Mouse (Mus musculus): Measurements from ENCODE around the gene U2af1. TPM values are rescaled to one million over a fixed set of nuclear protein-coding genes. Genes with fewer than 3 reads are reported as not detected.

The U2af1 gene
- total and polyA plus RNA-seq, 3 experiments = 104 to 261 (median 130) TPM

DNA sequence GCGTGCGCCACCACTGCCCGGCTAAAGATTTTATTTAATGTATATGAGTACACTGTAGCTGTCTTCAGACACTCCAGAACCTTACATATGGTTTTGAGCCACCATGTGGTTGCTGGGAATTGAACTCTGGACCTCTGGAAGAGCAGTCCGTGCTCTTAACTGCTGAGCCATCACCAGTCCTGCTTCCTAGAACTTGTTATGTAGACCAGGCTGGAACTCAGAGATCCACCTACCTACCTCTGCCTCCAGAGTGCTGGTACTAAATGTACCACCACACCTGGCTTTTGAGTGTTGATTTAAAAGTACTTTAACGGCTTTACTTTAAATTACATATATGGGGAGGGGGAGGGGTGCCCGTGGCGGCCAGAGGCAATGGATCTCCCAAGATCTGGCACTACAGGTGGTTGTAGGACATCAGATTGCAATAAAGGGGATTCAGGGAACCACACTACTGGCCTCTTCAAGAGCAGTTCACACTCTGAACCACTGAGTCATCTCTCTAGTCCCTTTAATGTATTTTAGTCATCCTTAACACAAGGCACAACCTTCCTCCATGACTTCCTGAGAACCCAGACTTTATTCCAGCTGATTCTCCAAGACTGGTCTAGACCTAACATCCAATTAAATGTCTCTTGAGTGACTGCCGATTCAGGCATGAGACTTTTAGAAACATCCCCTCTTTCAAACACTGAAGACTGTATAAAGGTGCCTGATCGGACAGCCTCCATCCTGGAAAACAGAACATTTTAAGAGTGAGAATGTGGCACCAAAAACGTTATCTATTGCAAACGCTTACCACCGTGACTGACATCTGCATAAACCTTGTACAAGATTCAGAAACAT, 1.3 kb downstream of the U2af1 start:
- peaks cover 49% of the 10 kb centered on the region for H3K4me1 ChIP-seq (ENCODE audit: insufficient read depth, low read depth, low read length)

DNA sequence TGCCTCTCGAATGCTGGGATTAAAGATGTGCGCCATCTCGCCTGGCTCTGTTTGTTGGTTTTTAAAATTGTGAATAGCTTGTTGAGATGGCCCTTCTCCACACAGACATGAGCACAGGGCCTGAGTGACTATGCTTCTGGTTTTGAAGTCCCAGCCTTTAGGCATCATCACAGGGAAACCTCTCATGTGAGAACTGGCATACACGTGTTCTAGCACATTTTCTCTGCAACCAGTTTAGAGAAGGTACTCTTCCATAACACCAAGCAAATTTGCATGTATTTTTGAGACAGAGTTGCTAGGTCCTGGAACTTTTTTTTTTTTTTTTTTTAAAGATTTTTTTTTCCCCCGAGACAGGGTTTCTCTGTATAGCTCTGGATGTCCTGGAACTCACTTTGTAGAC, 2.0 kb downstream of the U2af1 start:
- DNase-seq (ENCODE audit: low spot score) = no peak
- H3K4me1 ChIP-seq (ENCODE audit: insufficient read depth, low read depth, low read length) = peaks cover 55% of the 10 kb centered on the region
- ATAC-seq (ENCODE audit: extremely low read depth, insufficient number of reproducible peaks, low FRiP score, poor library complexity, severe bottlenecking) = no peak
- H3K4me3 ChIP-seq (ENCODE audit: low read depth, low read length) = peak overlapping the region; percentile 89; the same call in 1 of the 2 replicates
- H3K9me3 ChIP-seq (replicated peaks) = no peaks in the 10 kb centered on the region
- peaks cover 55% of the 10 kb centered on the region for H3K36me3 ChIP-seq (replicated peaks)
- TF ChIP-seq CTCF (IDR thresholded peaks at IDR 0.05; ENCODE audit: low read depth, low read length) (no peak), TAL1 (conservative IDR thresholded peaks at IDR 0.05; ENCODE audit: low read depth, low read length) (no peak), GATA1 (IDR thresholded peaks at IDR 0.05; ENCODE audit: borderline replicate concordance, low read length) (no peak), POLR2AphosphoS5 (IDR thresholded peaks at IDR 0.05; ENCODE audit: insufficient replicate concordance, low read depth, low read length) (no peak), GATA2 (IDR thresholded peaks at IDR 0.05; ENCODE audit: borderline replicate concordance, low read depth, low read length) (no peak)
- H3K27me3 ChIP-seq (ENCODE audit: insufficient read depth, low read length) = no peaks in the 10 kb centered on the region

More for the DNA sequence above, 1.3 kb downstream of the U2af1 start:
- Histone ChIP-seq H3K36me3 (replicated peaks) (peaks cover 48% of the 10 kb centered on the region), H3K9me3 (replicated peaks) (no peaks in the 10 kb centered on the region), H3K4me3 (ENCODE audit: low read depth, low read length) (peak overlapping the region; percentile 89), H3K27me3 (ENCODE audit: insufficient read depth, low read length) (no peaks in the 10 kb centered on the region)
- no peak for DNase-seq (ENCODE audit: low spot score)
- TF ChIP-seq GATA2 (IDR thresholded peaks at IDR 0.05; ENCODE audit: borderline replicate concordance, low read depth, low read length) (no peak), GATA1 (IDR thresholded peaks at IDR 0.05; ENCODE audit: borderline replicate concordance, low read length) (no peak), TAL1 (conservative IDR thresholded peaks at IDR 0.05; ENCODE audit: low read depth, low read length) (no peak), CTCF (IDR thresholded peaks at IDR 0.05; ENCODE audit: low read depth, low read length) (no peak), POLR2AphosphoS5 (IDR thresholded peaks at IDR 0.05; ENCODE audit: insufficient replicate concordance, low read depth, low read length) (no peak)
- ATAC-seq (ENCODE audit: extremely low read depth, insufficient number of reproducible peaks, low FRiP score, poor library complexity, severe bottlenecking) = no peak

DNA sequence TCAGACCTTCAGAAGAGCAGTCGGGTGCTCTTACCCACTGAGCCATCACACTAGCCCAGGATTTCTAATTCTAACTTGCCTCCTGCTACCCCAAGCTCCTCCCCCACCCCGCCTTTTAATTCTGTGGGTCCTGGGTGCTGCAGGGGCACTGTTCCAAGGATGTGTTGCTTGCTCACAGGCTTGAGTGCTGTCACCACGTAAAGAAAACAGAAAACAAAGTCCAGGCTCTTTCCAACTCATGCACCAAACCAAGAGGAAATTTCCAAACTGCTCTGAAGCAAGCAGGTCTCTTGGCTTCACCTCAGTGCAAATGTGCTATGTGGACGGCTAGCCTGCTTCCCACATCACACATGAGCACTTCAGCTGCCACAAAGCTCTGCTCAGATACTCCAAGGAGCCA, 3.3 kb downstream of the U2af1 start:
- Histone ChIP-seq H3K4me3 (ENCODE audit: low read depth, low read length) (peak overlapping the region; percentile 41; the same call in 1 of the 2 replicates), H3K9me3 (replicated peaks) (no peaks in the 10 kb centered on the region), H3K4me1 (ENCODE audit: insufficient read depth, low read depth, low read length) (peaks cover 65% of the 10 kb centered on the region), H3K36me3 (replicated peaks) (peaks cover 68% of the 10 kb centered on the region), H3K27me3 (ENCODE audit: insufficient read depth, low read length) (no peaks in the 10 kb centered on the region)
- ATAC-seq (ENCODE audit: extremely low read depth, insufficient number of reproducible peaks, low FRiP score, poor library complexity, severe bottlenecking) (no peak), DNase-seq (ENCODE audit: low spot score) (no peak)
- TF ChIP-seq GATA1 (IDR thresholded peaks at IDR 0.05; ENCODE audit: borderline replicate concordance, low read length) (no peak), GATA2 (IDR thresholded peaks at IDR 0.05; ENCODE audit: borderline replicate concordance, low read depth, low read length) (no peak), TAL1 (conservative IDR thresholded peaks at IDR 0.05; ENCODE audit: low read depth, low read length) (no peak), CTCF (IDR thresholded peaks at IDR 0.05; ENCODE audit: low read depth, low read length) (no peak), POLR2AphosphoS5 (IDR thresholded peaks at IDR 0.05; ENCODE audit: insufficient replicate concordance, low read depth, low read length) (no peak)

DNA sequence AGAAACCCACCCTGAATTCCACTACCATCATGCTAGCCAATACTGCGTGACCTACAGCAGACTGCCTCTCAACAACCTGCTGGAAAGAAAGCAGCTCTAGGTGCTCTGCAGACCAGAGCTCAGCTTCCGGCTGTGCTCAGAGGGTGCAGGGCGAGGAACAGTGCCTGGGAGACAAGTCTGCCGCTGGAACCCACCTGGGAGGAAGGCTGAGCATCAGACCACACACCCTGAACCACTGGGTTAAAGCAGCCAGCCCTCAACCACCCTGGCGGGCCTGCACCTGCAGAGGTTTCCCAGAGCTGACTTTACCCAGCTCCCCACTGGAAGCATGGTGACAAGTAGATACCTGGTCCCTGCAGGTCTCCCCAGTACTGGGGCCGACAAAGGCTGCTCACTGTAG, 5.4 kb downstream of the U2af1 start:
- ATAC-seq (ENCODE audit: extremely low read depth, insufficient number of reproducible peaks, low FRiP score, poor library complexity, severe bottlenecking) = no peak
- H3K4me3 ChIP-seq (ENCODE audit: low read depth, low read length) = peak overlapping the region; percentile 25; the same call in 1 of the 2 replicates
- no peaks in the 10 kb centered on the region for H3K27me3 ChIP-seq (ENCODE audit: insufficient read depth, low read length)
- H3K9me3 ChIP-seq (replicated peaks) = no peaks in the 10 kb centered on the region
- TF ChIP-seq TAL1 (conservative IDR thresholded peaks at IDR 0.05; ENCODE audit: low read depth, low read length) (no peak), CTCF (IDR thresholded peaks at IDR 0.05; ENCODE audit: low read depth, low read length) (no peak), GATA2 (IDR thresholded peaks at IDR 0.05; ENCODE audit: borderline replicate concordance, low read depth, low read length) (no peak), POLR2AphosphoS5 (IDR thresholded peaks at IDR 0.05; ENCODE audit: insufficient replicate concordance, low read depth, low read length) (no peak), GATA1 (IDR thresholded peaks at IDR 0.05; ENCODE audit: borderline replicate concordance, low read length) (no peak)
- peaks cover 54% of the 10 kb centered on the region for H3K4me1 ChIP-seq (ENCODE audit: insufficient read depth, low read depth, low read length)
- peaks cover 89% of the 10 kb centered on the region for H3K36me3 ChIP-seq (replicated peaks)
- DNase-seq (ENCODE audit: low spot score) = no peak

DNA sequence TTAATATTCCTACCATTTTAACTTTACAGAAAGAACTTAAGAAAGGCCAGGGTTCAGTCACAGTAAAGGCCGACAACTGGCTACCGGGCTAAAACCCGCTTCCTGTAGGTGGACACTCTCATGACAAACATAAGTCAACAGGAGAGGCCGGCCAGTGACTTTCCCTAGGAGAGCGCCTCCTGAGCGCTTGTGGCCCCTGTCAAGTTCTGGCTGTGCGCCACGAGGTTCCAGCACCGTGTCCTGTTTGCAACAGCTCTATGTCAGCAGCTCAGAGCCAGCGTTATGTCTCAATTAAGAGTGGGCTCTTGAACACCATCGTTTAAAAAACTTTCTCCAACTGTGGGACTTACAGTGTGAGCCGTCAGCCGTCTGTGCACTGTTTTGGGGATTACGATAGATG, 6.5 kb downstream of the U2af1 start:
- Histone ChIP-seq H3K27me3 (ENCODE audit: insufficient read depth, low read length) (no peaks in the 10 kb centered on the region), H3K9me3 (replicated peaks) (no peaks in the 10 kb centered on the region), H3K4me1 (ENCODE audit: insufficient read depth, low read depth, low read length) (peaks cover 51% of the 10 kb centered on the region), H3K4me3 (ENCODE audit: low read depth, low read length) (no peak overlapping the region; the same call in 1 of the 2 replicates), H3K36me3 (replicated peaks) (peaks cover 95% of the 10 kb centered on the region)
- no peak for DNase-seq (ENCODE audit: low spot score)
- no peak for TF ChIP-seq CTCF (IDR thresholded peaks at IDR 0.05; ENCODE audit: low read depth, low read length)
- no peak for TF ChIP-seq TAL1 (conservative IDR thresholded peaks at IDR 0.05; ENCODE audit: low read depth, low read length)
- TF ChIP-seq GATA2 (IDR thresholded peaks at IDR 0.05; ENCODE audit: borderline replicate concordance, low read depth, low read length) = no peak
- TF ChIP-seq POLR2AphosphoS5 (IDR thresholded peaks at IDR 0.05; ENCODE audit: insufficient replicate concordance, low read depth, low read length) = no peak
- TF ChIP-seq GATA1 (IDR thresholded peaks at IDR 0.05; ENCODE audit: borderline replicate concordance, low read length) = no peak
- ATAC-seq (ENCODE audit: extremely low read depth, insufficient number of reproducible peaks, low FRiP score, poor library complexity, severe bottlenecking) = no peak
